Mouse (Mus musculus): ENCODE results near the gene Atxn7l1. TPM values are rescaled to one million over a fixed set of nuclear protein-coding genes. Genes with fewer than 3 reads are reported as not detected.
A peak's percentile ranks its signal among the peaks of the same experiment; 100 is the strongest.

Atxn7l1 gene
- polyA plus RNA-seq, 1 experiment from 2014 or later, result 11.4 TPM

DNA sequence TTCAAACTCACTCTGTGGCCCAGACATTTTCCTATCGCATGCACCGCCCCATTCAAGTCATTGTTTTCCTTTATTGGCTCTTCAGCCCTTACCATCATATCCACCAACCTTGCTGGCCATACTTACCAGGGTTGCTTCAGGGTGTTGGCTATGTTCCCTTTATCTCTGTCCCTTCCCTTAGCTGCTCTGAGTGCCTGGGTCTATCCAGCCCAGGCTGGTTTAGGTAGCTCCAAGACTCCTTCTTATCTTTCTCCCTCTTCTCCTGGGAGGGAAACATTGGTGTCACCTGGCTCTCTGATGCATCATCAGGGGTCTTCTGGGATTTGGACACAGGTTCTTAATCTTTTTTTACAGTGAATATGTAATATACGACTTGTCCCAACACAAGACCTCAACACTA is 36.6 kb downstream of the Atxn7l1 start:
- H3K27me3 ChIP-seq (replicated peaks), result no peaks in the 10 kb centered on the region
- H3K9me3 ChIP-seq (replicated peaks), result no peaks in the 10 kb centered on the region
- ATAC-seq (ENCODE audit: insufficient number of reproducible peaks, low FRiP score), result no peak
- WGBS, result 90% methylated on average over 3 of the region's 3 CpGs
- no peak overlapping the region for H3K9ac ChIP-seq
- H3K36me3 ChIP-seq, result no peaks in the 10 kb centered on the region
- no peak overlapping the region for H3K4me3 ChIP-seq
- H3K4me2 ChIP-seq, result no peak overlapping the region
- H3K27ac ChIP-seq (ENCODE audit: poor library complexity, severe bottlenecking), result no peak overlapping the region
- peaks cover 20% of the 10 kb centered on the region for H3K4me1 ChIP-seq (replicated peaks)

DNA sequence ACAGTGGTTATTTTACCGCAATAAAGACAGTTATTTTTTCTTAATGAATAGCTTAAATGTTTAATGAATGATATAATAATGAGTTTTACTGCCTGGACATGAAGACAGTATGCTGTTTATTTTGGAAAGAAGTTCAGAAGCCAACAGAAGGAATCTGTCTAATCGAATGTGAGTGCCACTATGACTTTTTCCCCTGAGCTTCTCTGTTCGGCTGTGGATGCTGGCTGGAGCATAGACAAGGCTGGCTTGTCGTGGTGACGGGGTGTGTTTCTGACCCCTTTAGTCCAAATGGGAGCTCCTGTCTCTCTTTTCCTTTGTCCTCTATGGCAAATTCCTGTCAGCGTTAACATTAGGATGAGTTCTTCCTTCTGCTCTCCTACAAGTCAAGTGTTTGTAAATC is 37.6 kb downstream of the Atxn7l1 start:
- Histone ChIP-seq H3K9me3 (replicated peaks) (no peaks in the 10 kb centered on the region), H3K4me1 (replicated peaks) (peaks cover 20% of the 10 kb centered on the region), H3K4me2 (no peak overlapping the region), H3K4me3 (no peak overlapping the region), H3K36me3 (no peaks in the 10 kb centered on the region), H3K27me3 (replicated peaks) (no peaks in the 10 kb centered on the region), H3K9ac (no peak overlapping the region), H3K27ac (ENCODE audit: poor library complexity, severe bottlenecking) (no peak overlapping the region)
- 60% methylated on average over 6 of the region's 6 CpGs for WGBS
- ATAC-seq (ENCODE audit: insufficient number of reproducible peaks, low FRiP score), result no peak

DNA sequence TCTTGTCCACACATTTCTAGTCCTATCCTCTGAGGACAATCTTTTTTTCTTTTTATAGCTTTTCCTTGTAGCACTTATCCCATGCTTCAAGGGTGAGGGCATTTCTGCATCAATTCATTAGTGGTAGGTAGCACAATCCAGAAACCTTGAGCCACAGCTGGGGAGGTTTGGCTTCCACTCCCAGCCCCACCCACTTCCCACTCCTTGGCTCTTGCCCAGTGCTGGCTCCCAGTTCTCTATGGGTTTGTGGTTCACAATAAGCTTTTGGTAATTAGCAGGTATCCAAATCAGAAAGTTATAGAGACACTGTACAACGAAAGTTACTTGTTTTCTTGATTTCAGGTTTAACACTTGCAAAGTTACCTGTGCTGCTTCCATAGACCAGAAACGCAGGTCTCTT is 38.8 kb downstream of the Atxn7l1 start:
- no peak overlapping the region for H3K4me3 ChIP-seq
- 91% methylated on average over 2 of the region's 2 CpGs for WGBS
- ATAC-seq (ENCODE audit: insufficient number of reproducible peaks, low FRiP score), result no peak
- no peak overlapping the region for H3K9ac ChIP-seq
- no peak overlapping the region for H3K27ac ChIP-seq (ENCODE audit: poor library complexity, severe bottlenecking)
- H3K4me1 ChIP-seq (replicated peaks), result peaks cover 25% of the 10 kb centered on the region
- H3K4me2 ChIP-seq, result no peak overlapping the region
- no peaks in the 10 kb centered on the region for H3K27me3 ChIP-seq (replicated peaks)
- no peaks in the 10 kb centered on the region for H3K36me3 ChIP-seq
- no peaks in the 10 kb centered on the region for H3K9me3 ChIP-seq (replicated peaks)

DNA sequence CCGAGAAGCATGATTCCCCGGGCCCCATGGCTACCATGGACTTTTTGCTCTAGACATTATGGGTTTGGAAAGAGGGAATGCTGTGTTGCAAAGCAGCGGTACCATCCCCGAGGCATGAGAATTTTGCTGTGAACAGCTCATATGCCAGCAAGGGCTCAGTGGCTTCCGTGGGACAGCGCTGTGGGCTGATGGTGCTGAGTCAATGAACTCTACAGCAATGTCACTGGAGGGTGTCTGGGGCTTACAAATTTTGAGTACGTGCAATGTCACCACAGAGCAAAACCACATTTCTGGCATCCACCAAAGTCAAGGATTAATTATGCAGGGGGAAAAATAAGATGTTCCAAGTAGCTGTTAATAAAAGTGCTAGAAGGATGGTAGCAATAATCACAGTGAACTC is 42.6 kb downstream of the Atxn7l1 start:
- WGBS, result 91% methylated on average over 7 of the region's 7 CpGs
- Histone ChIP-seq H3K36me3 (no peaks in the 10 kb centered on the region), H3K9ac (no peak overlapping the region), H3K9me3 (replicated peaks) (no peaks in the 10 kb centered on the region), H3K27me3 (replicated peaks) (no peaks in the 10 kb centered on the region), H3K4me2 (no peak overlapping the region), H3K4me1 (replicated peaks) (peaks cover 41% of the 10 kb centered on the region), H3K27ac (ENCODE audit: poor library complexity, severe bottlenecking) (no peak overlapping the region), H3K4me3 (no peak overlapping the region)
- ATAC-seq (ENCODE audit: insufficient number of reproducible peaks, low FRiP score), result no peak

DNA sequence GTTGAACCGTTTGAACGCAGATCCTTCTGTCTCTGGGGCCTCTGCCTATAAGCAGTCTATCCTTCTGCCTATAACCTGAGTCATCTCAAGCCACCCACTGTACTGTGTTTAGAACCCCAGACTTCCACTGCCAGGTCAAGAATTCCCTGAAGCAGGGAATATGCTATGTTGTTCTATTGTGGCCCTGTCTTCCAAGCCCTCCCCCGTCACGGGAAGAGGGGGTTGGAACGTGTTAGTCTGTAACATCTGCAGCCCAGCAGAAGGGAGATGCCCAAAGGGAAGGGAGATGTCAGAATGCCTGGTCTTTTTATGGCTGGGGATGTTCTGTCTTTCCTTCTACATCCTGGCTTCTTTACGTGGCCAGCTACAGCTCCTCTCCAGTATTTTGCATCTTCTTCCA is 43.1 kb downstream of the Atxn7l1 start:
- no peaks in the 10 kb centered on the region for H3K9me3 ChIP-seq (replicated peaks)
- H3K4me2 ChIP-seq, result no peak overlapping the region
- no peak for ATAC-seq (ENCODE audit: insufficient number of reproducible peaks, low FRiP score)
- H3K27ac ChIP-seq (ENCODE audit: poor library complexity, severe bottlenecking), result no peak overlapping the region
- H3K4me3 ChIP-seq, result no peak overlapping the region
- H3K36me3 ChIP-seq, result no peaks in the 10 kb centered on the region
- peaks cover 41% of the 10 kb centered on the region for H3K4me1 ChIP-seq (replicated peaks)
- H3K9ac ChIP-seq, result no peak overlapping the region
- WGBS, result 75% methylated on average over 6 of the region's 6 CpGs
- no peaks in the 10 kb centered on the region for H3K27me3 ChIP-seq (replicated peaks)

DNA sequence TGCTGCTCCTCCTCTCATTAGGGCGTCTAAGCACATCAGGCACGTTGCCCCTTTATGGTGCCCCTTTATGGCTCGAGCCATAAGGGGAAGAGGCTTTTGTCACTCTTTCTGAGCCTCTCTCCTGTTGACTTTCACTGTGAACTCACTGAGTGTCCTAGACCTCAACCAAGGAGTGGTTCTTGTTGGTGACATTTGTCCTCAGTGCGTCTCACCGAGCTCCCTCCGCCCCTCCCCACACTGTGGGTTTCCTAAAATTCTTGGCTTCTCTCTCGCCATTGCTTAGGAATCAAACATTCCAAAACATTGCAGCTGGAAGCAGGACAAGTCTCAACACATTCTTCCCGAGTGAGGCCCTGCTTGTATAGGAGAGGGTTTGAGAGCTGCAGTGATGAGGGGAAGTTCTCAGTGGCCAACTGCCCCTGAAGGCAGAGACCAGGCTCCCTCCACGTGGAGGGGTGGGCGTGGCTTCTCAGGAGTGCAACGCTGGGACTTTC is 46.0 kb downstream of the Atxn7l1 start:
- 44% methylated on average over 11 of the region's 11 CpGs for whole genome bisulfite sequencing
- no peaks in the 10 kb centered on the region for H3K36me3 ChIP-seq
- H3K27me3 ChIP-seq (replicated peaks), result no peaks in the 10 kb centered on the region
- ATAC-seq (ENCODE audit: insufficient number of reproducible peaks, low FRiP score), result peak; percentile 55; the same call in 1 of the 2 replicates
- H3K9me3 ChIP-seq (replicated peaks), result peaks cover 6% of the 10 kb centered on the region
- peak overlapping the region; percentile 14; the same call in 1 of the 2 replicates for H3K4me2 ChIP-seq
- H3K4me1 ChIP-seq (replicated peaks), result peaks cover 37% of the 10 kb centered on the region
- no peak overlapping the region for H3K9ac ChIP-seq
- H3K27ac ChIP-seq (ENCODE audit: poor library complexity, severe bottlenecking), result peak overlapping the region; percentile 44
- no peak overlapping the region for H3K4me3 ChIP-seq

DNA sequence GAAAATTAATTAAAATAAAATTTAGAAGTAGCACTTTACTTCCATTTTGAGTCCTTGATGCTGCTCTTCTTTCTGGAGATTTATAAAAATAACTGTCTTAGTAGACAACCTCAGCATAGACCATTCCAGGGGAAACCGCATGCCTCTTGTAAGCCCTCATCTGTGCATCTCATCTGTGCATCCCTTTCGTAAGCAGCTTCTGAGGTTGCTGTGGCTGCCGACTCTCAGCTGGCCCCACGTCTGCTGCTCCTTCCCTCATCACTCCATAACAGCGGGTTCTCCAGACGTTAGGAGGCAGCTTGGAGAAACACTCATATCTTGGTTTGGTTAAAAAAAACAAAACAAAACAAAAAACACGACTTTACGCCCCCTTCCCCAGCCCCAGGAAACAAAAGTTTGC is 47.7 kb downstream of the Atxn7l1 start:
- Histone ChIP-seq H3K9ac (no peak overlapping the region), H3K27me3 (replicated peaks) (no peaks in the 10 kb centered on the region), H3K4me2 (no peak overlapping the region), H3K36me3 (no peaks in the 10 kb centered on the region), H3K4me3 (no peak overlapping the region), H3K9me3 (replicated peaks) (peaks cover 6% of the 10 kb centered on the region), H3K27ac (ENCODE audit: poor library complexity, severe bottlenecking) (no peak overlapping the region), H3K4me1 (replicated peaks) (peaks cover 35% of the 10 kb centered on the region)
- ATAC-seq (ENCODE audit: insufficient number of reproducible peaks, low FRiP score), result no peak
- WGBS, result 58% methylated on average over 8 of the region's 8 CpGs

DNA sequence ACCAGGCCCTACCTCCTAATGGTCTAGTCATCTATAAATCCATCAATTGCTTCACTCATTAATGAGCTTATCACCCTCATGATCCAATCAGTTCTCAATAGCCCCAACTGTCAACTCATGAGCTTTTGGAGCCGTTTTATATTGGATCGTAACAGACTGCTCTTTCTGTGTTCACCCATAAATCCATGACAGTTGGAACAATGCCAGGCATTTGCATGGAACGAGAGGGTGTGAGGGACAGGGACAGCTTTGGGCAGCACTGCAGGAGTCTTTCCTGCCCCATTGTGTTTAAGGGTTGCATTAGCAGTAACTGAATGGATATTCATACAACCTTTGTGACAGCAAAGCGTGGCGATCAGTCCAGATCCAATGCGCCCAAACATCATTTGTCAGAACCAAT is 49.8 kb downstream of the Atxn7l1 start:
- H3K4me1 ChIP-seq (replicated peaks), result peaks cover 41% of the 10 kb centered on the region
- H3K9ac ChIP-seq, result no peak overlapping the region
- WGBS, result 83% methylated on average over 6 of the region's 6 CpGs
- H3K36me3 ChIP-seq, result no peaks in the 10 kb centered on the region
- peaks cover 6% of the 10 kb centered on the region for H3K9me3 ChIP-seq (replicated peaks)
- no peak for ATAC-seq (ENCODE audit: insufficient number of reproducible peaks, low FRiP score)
- no peak overlapping the region for H3K27ac ChIP-seq (ENCODE audit: poor library complexity, severe bottlenecking)
- H3K4me3 ChIP-seq, result no peak overlapping the region
- no peaks in the 10 kb centered on the region for H3K27me3 ChIP-seq (replicated peaks)
- H3K4me2 ChIP-seq, result no peak overlapping the region

DNA sequence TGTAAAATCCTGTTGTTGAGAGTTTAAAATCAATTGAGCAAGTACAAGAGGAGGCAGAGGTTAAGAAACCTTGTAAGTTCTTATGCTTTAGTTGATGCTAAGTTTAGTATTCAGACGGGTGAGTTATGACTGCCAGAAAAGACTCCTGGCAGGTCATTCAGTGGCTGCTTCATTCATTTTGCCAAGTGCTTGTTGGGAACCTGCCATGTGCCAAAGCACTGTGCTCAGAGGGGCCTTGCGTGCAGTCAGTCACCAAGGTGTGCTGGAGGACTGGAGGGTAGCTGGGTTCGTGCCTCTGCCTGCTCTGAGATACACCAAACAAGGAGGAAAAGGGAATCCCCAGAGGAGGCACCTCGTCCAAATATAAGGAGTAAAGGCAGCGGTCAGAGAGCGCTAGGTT is 50.3 kb downstream of the Atxn7l1 start:
- WGBS, result 84% methylated on average over 6 of the region's 6 CpGs
- no peak overlapping the region for H3K4me2 ChIP-seq
- no peak for ATAC-seq (ENCODE audit: insufficient number of reproducible peaks, low FRiP score)

DNA sequence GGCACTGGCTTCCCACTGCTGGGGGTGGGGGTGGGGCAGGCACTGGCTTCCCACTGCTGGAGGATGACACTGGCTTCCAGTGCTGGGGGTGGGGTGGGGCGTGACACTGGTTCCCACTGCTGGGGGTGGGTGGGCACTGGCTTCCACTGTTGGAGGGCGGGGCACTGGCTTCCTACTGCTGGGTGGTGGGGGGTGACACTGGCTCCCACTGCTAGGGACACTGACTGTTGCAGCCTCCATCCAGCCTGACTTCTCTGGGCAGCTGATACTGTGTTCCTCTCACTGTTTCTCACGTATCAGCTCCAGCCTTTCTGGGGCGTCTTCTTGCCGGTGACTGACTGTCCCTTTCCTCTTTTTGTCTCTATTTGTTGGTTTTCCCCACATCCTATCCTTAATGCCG is 53.6 kb downstream of the Atxn7l1 start:
- Histone ChIP-seq H3K4me2 (no peak overlapping the region), H3K27me3 (replicated peaks) (no peaks in the 10 kb centered on the region), H3K4me1 (replicated peaks) (peaks cover 25% of the 10 kb centered on the region), H3K27ac (ENCODE audit: poor library complexity, severe bottlenecking) (no peak overlapping the region), H3K4me3 (no peak overlapping the region), H3K36me3 (no peaks in the 10 kb centered on the region), H3K9me3 (replicated peaks) (peaks cover 6% of the 10 kb centered on the region), H3K9ac (no peak overlapping the region)
- ATAC-seq (ENCODE audit: insufficient number of reproducible peaks, low FRiP score), result peak; percentile 65; the same call in 1 of the 2 replicates
- WGBS, result 81% methylated on average over 6 of the region's 6 CpGs

More for the DNA sequence above, 50.3 kb downstream of the Atxn7l1 start:
- H3K9ac ChIP-seq, result no peak overlapping the region
- H3K4me1 ChIP-seq (replicated peaks), result peaks cover 46% of the 10 kb centered on the region
- H3K9me3 ChIP-seq (replicated peaks), result peaks cover 6% of the 10 kb centered on the region
- no peak overlapping the region for H3K27ac ChIP-seq (ENCODE audit: poor library complexity, severe bottlenecking)
- H3K27me3 ChIP-seq (replicated peaks), result no peaks in the 10 kb centered on the region
- no peaks in the 10 kb centered on the region for H3K36me3 ChIP-seq
- no peak overlapping the region for H3K4me3 ChIP-seq

DNA sequence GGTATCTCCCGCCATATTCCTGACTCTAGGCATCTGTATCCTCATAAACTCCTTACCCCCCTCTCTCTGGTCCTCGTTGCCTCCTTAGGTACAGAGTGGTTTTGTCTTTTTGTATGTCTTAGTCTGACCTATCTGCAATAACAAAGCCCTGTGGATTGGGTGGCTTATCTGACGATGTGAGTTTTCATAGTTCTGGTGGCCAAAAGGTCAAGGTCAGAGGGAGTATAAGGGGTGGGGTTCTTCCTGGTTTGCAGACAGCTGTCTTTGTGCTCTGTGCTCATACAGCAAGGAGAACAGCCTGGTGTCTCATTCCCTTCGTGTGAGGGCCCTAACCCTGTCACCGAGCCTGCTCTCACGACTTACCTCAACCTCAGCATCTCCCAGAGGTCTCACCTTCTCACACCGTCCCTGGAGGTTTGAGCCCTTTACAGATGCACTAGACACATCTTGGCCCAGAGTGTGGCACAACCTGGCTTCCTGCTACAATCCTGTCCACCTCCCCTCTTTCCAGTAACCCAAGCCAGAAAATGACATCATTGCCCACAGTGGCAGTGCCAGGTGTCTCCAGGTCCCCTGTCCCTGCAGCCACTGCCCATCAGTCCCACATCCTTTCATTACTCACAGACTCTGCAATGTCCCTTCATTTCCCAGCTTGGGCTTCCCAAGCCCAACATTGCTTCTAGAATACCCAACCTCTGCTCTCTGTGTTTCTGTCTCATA is 54.2 kb downstream of the Atxn7l1 start:
- no peak overlapping the region for H3K4me3 ChIP-seq
- peaks cover 25% of the 10 kb centered on the region for H3K4me1 ChIP-seq (replicated peaks)
- H3K36me3 ChIP-seq, result no peaks in the 10 kb centered on the region
- no peak overlapping the region for H3K9ac ChIP-seq
- H3K4me2 ChIP-seq, result no peak overlapping the region
- H3K27me3 ChIP-seq (replicated peaks), result no peaks in the 10 kb centered on the region
- ATAC-seq (ENCODE audit: insufficient number of reproducible peaks, low FRiP score), result no peak
- 66% methylated on average over 7 of the region's 7 CpGs for WGBS
- peaks cover 3% of the 10 kb centered on the region for H3K9me3 ChIP-seq (replicated peaks)
- H3K27ac ChIP-seq (ENCODE audit: poor library complexity, severe bottlenecking), result no peak overlapping the region

DNA sequence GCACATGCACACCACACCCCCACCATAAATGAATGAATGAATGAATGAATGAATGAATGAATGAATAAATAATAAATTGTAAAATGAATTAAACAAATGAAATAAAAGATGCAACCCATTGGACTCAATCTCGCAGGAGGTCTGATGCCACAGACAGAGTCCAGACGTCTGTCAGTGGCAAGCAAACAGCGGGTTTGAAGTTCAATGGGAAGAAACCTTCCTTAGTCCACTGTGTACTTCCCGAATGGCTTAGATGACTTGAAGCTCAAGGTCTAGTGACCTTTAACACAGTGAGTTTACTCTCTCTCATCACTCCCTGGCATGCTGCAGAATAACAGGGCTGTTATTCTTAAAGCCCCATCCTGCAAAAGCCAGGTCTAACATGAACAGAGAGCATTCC is 57.8 kb downstream of the Atxn7l1 start:
- ATAC-seq (ENCODE audit: insufficient number of reproducible peaks, low FRiP score), result no peak
- 84% methylated on average over 4 of the region's 4 CpGs for WGBS
- H3K4me1 ChIP-seq (replicated peaks), result peaks cover 21% of the 10 kb centered on the region
- no peak overlapping the region for H3K27ac ChIP-seq (ENCODE audit: poor library complexity, severe bottlenecking)
- no peaks in the 10 kb centered on the region for H3K27me3 ChIP-seq (replicated peaks)
- no peak overlapping the region for H3K4me2 ChIP-seq
- H3K9ac ChIP-seq, result no peak overlapping the region
- H3K36me3 ChIP-seq, result no peaks in the 10 kb centered on the region
- no peaks in the 10 kb centered on the region for H3K9me3 ChIP-seq (replicated peaks)
- H3K4me3 ChIP-seq, result no peak overlapping the region

Measured in heart, embryonic 12.5 days (tissue).